Mouse (Mus musculus): ENCODE measurements around the gene Angptl4.

Angptl4 gene

DNA sequence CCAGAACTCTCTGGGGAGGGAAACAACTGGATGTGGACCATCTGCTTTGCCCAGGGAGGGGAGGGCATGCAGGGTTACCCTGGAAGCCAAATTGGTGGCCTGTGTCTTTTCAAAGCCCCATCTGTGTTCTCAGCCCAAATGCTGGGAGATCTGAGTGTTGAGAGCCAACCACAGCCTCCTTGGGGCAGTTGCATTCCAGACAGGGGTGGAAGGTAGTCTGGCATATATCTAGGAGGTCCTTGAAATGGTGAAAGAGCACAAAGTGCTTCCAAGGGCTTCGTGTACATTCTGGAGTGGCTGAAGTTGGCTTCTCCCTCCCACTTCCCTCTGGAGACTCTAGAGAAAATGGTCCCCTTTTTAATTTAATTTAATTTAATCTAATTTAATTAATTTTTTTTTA is 23.1 kb upstream of the Angptl4 start:
- no peak for DNase-seq (ENCODE audit: low spot score in 2 of 2)

GRCm38 (mm10) chr17:33804205-33804604 is 22.6 kb upstream of the Angptl4 start:
- DNase-seq (ENCODE audit: low spot score in 2 of 2) = no peak

- no peak for DNase-seq (ENCODE audit: low spot score in 2 of 2)
Measured at GRCm38 (mm10) chr17:33802221-33802620, 20.6 kb upstream of the Angptl4 start.

DNA sequence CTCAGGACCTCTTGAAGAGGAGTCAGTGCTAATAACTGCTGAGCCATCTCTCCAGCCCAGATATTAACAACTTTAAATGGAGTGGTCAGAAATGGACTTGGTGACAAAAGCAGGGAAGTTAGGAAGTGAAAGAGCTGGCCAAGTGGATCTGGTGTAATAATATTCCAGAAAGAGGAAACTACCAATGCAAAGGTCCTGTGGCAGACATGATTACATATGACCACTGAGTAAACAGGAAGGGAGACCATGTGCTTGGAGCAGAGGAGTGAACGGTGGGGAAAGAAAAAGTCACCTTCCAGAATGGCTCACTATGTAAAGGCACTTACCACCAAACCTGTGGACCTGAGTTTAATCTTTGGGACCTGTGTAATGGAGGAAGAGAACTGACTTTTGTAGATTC is 17.6 kb upstream of the Angptl4 start:
- no peak for DNase-seq (ENCODE audit: low spot score in 2 of 2)

DNA sequence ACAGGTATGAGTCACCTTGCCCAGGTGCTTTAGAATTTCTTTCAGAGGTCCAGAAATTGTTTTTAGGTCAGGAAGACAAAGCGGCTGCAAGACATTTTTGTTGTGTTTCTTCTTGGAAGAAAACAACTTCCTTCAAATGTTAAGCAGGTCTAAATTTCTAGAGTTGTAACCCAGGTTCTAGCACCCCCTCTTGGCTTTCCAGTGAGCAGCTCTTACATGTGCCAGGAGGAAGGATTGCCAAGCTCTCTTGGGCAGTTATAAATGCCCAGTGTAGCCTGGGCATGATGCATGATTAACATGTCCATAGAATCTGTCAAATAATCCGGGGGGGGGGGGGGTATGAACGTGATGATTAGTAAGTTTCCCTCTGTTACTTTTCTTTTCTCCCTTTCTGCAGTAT is 16.7 kb upstream of the Angptl4 start:
- DNase-seq (ENCODE audit: low spot score in 2 of 2) = no peak

DNA sequence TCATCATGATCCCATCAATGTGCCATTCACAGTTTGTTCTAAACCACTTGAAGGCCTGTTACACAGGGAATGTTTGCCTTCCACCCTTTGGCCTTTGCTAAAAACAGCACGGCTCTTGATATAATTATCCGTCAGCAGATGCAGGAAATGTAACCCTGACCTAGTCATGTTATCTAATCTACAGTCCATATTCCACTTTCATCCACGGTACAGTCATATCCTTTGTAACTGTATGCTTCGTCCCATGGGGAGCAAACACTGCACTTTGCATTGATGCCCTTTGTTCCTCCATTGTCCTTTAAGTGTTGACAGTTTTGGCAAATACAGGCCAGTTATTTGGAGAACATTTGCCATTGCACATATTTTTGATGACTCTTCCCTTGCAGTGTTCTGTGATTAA is 7.1 kb upstream of the Angptl4 start:
- no peak for DNase-seq (ENCODE audit: low spot score in 2 of 2)

DNA sequence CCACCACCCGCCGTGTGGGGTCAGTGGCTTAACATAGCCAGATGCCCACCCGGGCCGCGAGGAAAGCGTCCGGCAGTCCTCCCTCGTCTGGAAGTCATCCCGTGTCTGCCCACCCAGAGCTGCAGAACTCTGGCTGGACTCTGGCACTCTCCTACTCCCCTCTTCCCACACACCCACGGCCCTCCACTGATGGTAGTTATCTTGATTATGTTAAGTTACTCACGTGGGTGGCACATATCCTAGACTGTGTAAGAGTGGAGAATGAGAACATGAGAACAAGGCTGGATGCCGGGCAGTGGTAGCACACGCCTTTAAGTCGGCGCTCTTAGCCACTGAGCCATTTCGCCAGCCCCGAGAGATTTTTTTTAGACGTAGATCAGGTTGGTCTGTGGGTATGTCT is 4.7 kb upstream of the Angptl4 start:
- DNase-seq (ENCODE audit: low spot score in 2 of 2) = no peak

GRCm38 (mm10) chr17:33784939-33785338 is 3.3 kb upstream of the Angptl4 start:
- no peak for DNase-seq (ENCODE audit: low spot score in 2 of 2)

DNA sequence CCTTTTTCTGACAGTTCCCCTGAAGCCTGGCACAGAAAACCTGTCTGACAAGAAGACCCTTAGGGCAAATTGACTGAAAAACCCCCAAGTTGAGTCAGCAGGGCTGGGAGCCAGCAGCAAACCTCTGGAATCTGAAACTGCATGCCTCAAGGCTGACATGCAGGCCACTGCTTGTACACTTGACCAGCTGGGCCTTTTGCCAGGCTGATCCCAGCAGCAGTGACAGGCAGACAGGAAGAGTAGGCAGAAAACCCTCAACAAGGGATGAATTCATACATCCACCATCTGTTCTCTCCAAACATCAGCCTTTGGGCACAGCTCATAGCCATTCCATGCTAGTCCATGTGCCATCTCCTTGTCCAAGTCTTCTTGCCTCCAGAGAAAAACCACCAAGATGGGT is 1.8 kb upstream of the Angptl4 start:
- DNase-seq (ENCODE audit: low spot score in 2 of 2) = peak in 1 of 2 experiments; percentile 39

- no peak for DNase-seq (ENCODE audit: low spot score in 2 of 2)
Measured at GRCm38 (mm10) chr17:33782067-33782466, 437 bp upstream of the Angptl4 start.

- no peak for DNase-seq (ENCODE audit: low spot score in 2 of 2)
Measured at GRCm38 (mm10) chr17:33780431-33780830, 1.2 kb downstream of the Angptl4 start.

- DNase-seq (ENCODE audit: low spot score in 2 of 2) = no peak
Measured at GRCm38 (mm10) chr17:33779967-33780295, 1.7 kb downstream of the Angptl4 start.

GRCm38 (mm10) chr17:33779271-33779966 is 2.2 kb downstream of the Angptl4 start:
- peak; percentile 65 to 88 for DNase-seq (ENCODE audit: low spot score in 2 of 2)

DNA sequence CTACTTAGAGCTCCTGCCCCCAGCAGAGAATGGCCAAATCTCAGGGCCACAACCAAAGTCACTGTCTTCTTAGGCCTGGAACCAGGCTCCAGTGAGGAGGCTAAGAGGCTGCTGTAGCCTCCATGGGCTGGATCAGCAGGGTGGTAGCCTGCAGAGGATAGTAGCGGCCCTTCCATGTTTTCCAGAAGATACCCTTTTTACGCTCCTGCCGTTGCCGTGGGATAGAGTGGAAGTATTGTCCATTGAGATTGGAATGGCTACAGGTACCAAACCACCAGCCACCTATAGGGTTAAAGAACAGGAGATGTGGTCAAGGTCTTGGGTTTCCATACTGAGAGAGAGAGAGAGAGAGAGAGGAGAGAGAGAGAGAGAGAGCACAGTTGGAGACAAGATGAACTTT is 6.3 kb downstream of the Angptl4 start:
- DNase-seq (ENCODE audit: low spot score in 2 of 2) = no peak

DNA sequence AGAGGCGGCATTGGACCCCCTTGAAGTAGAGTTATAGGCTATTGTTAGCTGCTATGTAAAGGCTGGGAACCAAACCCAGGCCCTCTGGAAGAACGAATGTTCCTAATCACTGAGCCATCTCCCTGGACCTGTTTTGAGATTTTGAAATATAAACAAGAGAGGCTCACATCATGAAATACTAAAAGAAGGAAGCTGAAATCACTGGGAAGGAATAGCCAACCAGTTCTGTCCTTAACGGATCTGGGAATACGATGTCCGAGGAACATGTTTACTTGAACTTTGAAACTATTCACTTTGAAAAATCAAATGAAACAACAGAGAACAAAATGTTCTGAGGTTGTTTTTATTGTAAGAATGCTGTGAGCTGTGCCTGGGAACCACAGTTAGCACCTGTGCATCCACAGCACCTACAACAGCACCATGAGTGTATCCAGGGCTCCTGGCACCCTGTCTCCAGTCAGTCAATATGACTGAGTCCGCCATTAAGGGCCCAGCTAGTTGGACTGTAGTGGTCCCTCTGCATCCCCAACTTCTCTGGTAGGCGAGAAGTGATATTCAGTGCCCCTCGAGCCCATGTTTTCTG is 7.0 kb downstream of the Angptl4 start:
- DNase-seq (ENCODE audit: low spot score in 2 of 2) = no peak

GRCm38 (mm10) chr17:33773871-33774572 is 7.6 kb downstream of the Angptl4 start:
- DNase-seq (ENCODE audit: low spot score in 2 of 2) = no peak

GRCm38 (mm10) chr17:33773426-33773825 is 8.2 kb downstream of the Angptl4 start:
- no peak for DNase-seq (ENCODE audit: low spot score in 2 of 2)

DNA sequence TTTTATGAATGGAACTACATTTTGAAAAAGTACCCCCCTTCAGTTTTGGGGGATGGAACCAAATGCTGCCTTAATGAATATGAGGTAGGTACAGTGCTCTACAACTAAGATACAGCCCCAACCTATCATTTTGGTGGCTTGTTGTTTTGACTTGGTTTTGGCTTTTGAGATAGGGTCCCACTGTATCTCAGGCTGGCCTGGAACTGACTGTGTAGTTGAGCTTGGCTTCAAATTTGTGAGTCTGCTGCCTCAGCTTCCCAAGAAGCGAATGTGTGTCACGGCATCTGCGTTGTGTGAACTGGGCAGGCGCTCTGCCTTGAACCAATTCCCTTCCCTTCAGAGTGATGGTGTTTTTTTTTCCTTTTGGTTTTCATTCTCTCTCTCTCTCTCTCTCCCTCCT is 10.0 kb downstream of the Angptl4 start:
- DNase-seq (ENCODE audit: low spot score in 2 of 2) = no peak

- DNase-seq (ENCODE audit: low spot score in 2 of 2) = no peak
Measured at GRCm38 (mm10) chr17:33766389-33766788, 15.2 kb downstream of the Angptl4 start.

- DNase-seq (ENCODE audit: low spot score in 2 of 2) = peak; percentile 99
Measured at GRCm38 (mm10) chr17:33760255-33761165, 21.1 kb downstream of the Angptl4 start, which contains the start of gene Rab11b. Rab11b (minus strand) TSS chr17:33760530.

DNA sequence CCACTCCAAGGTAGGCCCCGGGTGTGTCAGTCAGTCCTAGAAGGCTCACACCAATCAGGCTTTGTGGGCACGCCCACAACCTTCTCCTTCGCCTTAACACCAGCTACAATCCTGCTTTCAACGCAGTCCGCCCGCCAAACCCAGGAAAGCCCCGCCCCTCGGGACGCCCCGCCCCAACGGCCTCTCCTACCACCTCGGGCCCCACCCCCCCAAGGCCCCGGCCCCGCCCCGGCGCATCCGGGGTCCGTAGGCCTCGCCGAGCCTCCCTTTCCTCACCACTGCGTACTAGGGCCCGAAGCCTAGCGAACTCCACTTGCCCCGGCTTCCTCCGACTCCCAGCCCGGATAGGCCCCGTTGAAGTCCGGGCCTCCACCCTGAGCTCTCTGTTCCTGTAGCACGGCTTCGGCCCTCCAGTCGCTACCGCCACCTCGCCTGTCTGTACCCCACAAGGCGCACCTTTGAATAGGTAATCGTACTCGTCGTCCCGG is 21.8 kb downstream of the Angptl4 start:
- DNase-seq (ENCODE audit: low spot score in 2 of 2) = peak; percentile 71 to 89

GRCm38 (mm10) chr17:33757231-33757630 is 24.4 kb downstream of the Angptl4 start:
- DNase-seq (ENCODE audit: low spot score in 2 of 2) = no peak
